Mouse (Mus musculus): ENCODE data around the gene Nprl3.

Gene Nprl3

DNA sequence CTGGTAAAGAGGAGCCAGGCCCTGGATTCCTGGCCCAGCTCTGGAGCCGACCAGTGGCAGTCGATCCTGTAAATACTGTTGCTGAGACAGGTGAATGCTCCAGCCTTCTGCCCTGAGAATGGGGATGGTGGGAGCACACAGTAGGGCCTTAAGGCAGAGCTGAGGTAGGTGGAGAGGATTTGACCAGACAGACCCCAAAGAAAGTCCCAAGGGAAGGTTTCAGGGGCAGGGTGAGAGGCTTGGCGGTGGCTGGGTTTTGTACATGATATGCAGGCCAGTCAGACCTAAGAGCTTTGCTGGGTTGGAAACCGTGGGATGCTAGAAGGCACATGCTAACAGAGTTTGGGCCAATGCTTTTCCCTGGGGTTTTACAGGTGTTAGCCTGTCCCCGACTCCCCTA lies 72.9 kb downstream of the Nprl3 start:
- no peak for DNase-seq

DNA sequence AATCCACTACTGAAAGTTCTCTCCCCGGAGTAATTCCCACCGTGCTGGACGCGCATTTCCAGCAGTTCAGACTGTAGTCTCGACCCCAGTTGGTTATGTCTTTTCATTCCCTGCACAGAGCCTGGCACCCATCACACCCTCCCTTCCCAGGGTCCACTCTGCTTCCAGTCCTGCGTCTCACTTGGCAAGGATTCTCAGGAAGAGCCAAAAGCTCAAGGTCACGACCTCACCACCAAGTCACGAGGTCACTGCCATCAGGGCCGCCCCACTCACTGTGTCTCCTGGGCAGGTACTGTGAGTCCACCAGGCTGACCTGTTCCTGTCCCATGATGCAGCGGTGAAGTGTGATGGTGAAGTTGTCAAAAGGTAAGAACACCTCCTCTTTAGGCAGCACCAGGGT lies 73.4 kb downstream of the Nprl3 start:
- DNase-seq, result no peak

DNA sequence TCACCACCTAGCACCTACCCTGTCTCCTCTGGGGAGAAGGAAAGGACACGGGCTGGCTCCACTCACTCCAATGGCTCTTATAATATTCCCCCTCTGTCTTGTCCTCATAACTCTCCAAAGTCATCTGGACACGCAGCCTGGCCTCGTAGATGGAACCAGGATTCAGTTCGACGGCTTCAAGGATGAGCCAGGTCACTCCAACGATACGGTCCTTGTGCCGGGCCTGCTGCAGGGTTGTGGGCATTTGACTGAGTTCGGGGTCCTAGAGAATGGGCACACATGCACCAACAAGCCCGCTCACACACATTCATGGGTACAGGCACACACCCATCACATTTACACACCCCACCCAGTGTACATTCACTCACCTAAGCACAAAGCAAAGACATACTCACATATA lies 74.4 kb downstream of the Nprl3 start:
- DNase-seq, result no peak

DNA sequence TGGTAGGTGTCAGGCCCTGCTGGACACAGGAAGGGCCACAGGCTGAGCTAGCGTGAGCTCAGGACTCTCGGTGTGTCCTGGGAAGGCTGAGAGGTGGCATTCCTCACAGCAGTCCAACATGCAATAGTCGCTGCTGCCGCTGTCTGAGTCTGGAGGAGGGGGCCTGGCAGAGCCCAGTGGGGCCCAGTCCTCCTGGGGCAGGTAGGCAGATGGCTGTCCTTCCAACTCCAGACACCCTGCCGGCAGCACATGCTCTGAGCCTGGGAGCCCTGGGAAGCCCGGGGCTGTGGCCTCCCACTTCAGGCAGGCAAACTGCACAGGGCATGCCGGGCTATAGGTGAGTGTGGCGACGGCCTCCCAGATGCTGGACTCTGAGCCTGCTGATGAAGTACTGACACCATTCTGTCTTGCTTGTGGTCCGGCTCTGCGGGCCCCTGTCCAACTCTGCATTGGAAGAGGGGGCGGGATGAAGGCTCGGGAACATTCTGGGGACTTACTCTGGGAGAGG lies 76.8 kb downstream of the Nprl3 start:
- no peak for DNase-seq

DNA sequence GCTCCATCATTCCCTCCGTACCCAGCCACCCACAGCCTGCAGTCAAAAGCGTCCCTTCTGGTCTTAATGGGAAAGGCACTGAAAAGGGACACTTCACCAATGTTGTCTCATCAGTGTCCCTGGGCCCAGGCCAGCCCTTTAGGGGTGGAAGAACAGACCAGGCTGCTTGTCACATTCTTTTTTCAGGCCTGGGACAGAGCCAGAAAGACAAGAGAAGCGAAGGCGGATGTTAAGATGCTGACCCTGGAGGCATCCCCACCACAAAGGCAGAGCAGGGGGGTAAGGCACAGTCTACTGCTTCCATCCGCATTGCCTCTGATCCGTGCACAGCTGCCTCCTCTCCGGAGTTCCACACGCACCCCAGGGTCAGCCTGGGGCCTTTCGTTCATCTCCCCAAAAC lies 77.4 kb downstream of the Nprl3 start:
- no peak for DNase-seq

DNA sequence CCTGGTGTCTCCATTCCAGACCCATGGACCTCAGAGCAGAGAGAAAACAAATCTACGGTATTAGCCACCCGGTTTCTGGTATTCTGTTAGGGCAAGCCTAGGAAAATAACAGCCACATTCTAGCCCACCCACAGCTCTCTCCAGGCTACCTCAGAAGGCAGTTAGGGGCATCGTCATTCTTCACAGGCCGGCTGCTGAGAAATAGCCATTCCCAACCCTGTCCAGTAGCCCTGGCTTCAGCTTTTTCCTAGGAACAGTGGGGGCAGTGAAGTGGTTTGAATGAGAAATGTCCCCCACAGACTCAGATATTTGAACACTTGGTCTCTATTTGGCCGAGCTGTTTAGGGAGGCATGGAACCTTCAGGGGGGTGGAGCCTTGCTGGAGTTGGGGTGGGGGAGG lies 78.1 kb downstream of the Nprl3 start:
- no peak for DNase-seq

DNA sequence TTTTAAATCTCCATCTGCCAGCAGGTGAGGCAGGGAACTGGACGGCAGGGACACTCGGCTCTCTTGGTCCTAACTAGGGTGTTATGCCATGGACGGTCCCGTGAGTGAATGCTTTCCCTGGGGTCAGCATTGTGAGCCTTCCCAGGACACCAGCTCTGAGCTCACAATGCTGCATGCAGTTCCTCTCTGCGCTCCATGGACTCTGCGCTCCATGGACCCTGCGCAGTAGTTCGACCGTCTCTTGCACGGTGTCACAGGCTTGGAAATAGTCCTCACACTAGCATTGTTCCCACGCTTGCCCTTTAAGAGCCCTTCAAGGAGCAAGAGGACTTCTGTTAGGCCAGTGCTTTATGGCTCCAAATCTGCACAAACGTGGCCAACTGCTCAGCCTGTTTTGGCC lies 78.6 kb downstream of the Nprl3 start:
- DNase-seq, result no peak

DNA sequence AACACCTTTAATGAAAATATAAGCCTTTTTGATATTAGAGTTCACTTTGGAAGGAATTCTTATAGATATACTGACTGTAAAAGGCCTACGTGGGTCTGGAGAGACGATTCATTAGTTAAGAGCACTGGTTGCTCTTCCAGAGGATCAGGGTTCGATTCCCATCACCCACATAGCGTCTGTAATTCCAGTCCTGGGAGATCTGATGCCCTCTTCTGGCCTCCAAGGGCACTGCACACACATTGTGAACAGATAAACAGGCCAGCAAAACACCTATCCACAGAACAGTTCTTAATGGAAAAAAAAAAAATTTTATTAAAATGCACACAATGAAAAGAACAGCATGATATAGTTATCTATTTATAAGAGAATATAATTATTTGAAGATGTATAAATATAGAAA lies 80.3 kb downstream of the Nprl3 start:
- no peak for DNase-seq

DNA sequence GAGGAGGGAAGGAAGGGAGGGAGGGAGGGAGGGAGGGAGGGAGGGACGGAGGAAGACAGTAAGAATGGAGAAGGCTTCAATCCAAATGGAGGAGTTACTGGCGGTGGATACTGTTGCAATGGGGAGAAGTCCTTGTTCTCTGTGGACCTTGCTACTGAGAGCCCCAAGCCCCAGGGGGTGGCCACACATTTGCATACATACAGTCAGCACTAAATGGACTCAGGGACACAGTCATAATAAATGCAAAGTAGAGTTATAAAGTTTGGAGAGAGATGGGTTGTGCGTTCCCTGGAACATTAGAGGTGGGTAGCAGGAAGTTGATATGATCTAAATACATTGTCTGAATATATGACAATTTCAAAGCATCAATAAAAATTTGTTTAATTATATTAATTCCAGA lies 81.5 kb downstream of the Nprl3 start:
- DNase-seq, result no peak

DNA sequence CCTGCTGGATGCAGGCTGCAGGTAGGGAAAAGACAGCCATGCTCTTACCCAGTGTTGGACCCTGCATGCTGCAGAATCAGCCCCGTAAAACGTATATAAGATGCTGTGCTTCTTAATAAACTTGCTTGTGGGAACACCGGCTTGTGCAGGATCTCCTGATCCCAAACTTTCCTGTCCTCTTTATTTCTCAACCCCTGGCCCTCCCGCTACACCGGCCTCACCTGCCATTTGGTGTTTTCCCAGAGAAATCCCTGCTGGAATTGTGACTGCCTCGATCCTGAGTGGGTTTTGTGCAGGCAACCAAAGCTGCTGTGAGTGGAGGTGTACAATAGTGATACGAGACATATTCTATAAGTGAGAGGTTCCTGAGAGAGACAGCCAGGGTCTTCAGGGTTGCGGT lies 83.0 kb downstream of the Nprl3 start:
- DNase-seq, result no peak

DNA sequence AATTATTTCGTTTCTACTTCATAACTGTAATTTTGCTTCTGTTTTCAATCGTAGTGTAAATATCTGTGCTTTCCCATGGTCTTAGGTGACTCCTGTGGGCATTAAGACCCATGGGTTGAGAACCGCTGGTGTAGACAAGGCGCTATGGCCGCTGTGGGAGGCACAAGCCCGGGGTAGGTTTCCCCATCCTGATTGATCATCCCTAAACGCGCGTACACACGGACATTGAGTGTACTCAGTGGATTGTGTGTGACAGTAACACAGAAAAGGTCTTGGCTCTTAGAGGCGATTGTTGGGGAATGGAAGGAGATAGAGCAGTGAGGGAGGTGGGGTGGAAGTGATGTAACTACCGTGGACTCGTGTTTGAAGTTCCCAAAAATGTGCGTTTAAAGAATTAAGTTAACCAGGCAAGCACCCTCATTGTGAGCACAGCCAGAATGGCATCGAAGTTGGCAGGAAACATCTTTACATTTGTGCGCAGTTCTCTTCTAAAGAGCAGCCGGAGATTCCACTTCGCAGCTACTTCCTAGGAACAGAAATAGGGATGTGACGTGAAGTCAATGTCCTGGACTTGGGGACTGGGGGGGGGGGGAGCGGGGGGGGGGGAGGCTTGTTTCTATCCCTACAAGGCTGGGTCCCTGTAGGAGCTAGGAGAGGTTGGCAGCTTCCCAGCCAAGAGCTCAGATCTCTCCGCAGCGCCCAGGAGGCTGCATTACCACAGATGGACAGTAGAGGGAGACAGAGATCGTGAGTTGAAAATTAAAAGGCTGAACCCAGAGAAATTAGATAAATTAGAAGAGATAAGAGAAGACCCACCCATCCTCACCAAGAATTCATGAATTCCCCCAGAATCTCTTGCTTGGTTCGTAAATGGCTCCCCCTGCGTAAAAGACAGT lies 85.3 kb downstream of the Nprl3 start:
- DNase-seq, result peak; percentile 96

DNA sequence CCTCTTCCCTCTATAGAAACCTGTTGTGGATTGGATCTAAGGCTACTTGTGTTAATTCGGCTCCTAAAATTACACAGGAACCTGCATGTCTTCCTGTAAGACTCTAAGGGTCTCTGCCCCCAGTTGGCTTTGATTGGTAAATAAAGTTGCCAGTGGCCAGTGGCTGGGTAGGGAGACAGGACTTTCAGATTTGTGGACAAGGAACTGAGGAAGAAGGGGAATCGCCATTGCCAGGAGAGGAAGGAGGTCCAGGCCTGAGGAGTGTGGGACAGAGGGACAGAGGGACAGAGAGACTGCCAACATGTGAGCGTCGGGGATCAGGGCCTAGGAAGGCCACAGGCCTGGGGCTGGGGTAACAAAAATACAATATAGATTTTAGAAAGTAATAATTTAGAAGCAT lies 86.3 kb downstream of the Nprl3 start:
- DNase-seq, result no peak

DNA sequence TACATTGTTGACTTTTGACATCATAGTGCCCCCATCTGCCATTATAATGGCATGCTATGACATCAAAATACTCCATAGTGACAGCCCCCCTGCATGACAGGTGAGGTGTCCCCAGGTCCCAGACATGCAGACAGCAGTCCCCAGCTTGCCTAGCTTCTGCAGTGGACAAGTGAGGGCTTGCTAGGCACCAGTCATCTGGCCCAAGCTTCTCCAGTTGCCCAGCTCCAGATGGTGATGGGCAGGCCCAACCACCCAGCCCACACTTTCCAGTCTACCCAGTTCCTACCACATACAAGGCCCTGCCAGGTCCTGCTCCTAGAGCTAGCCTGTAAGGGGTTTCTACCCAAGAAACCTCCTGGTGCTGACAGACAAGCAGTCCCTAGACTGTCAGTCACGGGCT lies 89.0 kb downstream of the Nprl3 start:
- DNase-seq, result no peak
